Mouse (Mus musculus): ENCODE data around the gene Pth2. TPM values are rescaled to one million over a fixed set of nuclear protein-coding genes. Genes with fewer than 3 reads are reported as not detected.

Gene Pth2
- polyA plus RNA-seq, 1 experiment from 2014 or later: not detected

DNA sequence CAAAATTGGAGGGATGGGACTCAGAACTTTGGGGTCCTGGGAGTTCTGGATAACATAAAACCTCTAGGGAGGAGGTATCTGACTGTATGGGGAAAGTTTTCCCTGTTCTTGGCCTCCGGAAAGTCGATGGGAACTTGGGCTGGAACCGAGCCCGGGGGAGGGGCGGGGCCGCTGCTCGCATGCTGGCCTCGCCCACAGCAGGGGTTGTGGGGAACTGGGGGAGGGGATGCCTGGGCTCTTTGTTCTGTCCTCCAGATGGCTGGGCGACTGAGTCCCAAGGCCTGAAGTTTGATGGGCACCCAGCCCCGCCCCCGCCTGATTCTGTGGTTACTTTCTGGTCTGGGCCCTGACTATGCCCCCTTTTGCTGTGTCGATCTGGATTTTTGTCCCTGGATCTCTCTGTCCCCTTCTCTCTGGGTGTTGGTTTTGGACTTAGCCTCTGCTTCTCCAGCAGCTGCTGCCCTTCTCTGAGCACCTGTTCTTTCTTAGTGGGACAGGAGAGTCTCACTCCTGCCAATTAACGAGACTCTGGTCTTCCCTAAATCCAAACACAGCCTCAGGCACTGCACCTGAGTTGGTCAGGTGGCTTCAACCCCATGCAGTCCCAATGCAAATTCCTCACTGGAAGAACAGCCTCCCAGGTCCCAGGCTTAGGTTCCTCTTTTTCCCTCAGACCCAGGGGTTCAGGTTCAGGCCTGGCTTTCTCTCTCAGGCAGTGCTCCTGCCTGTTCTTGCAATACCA is 35.8 kb downstream of the Pth2 start:
- no peaks in the 10 kb centered on the region for H3K9me3 ChIP-seq
- peak; percentile 85 for ATAC-seq (ENCODE audit: insufficient number of reproducible peaks, insufficient read depth, low FRiP score, low TSS enrichment, low read depth)
- H3K27ac ChIP-seq: peak overlapping the region; percentile 99
- peaks cover 13% of the 10 kb centered on the region for H3K27me3 ChIP-seq
- peak overlapping the region; percentile 88 for H3K4me3 ChIP-seq (replicated peaks)
- peaks cover 45% of the 10 kb centered on the region for H3K36me3 ChIP-seq
- WGBS: under 1% methylated on average over 13 of the region's 13 CpGs
- peaks cover 43% of the 10 kb centered on the region for H3K4me1 ChIP-seq (replicated peaks)
- peak overlapping the region; percentile 98 for H3K4me2 ChIP-seq
- H3K9ac ChIP-seq (replicated peaks): peak overlapping the region; percentile 99

GRCm38 (mm10) chr7:45221680-45222079 is 40.9 kb downstream of the Pth2 start:
- no peaks in the 10 kb centered on the region for H3K9me3 ChIP-seq
- ATAC-seq (ENCODE audit: insufficient number of reproducible peaks, insufficient read depth, low FRiP score, low TSS enrichment, low read depth): no peak

GRCm38 (mm10) chr7:45224826-45225225 is 44.0 kb downstream of the Pth2 start:
- Histone ChIP-seq H3K27ac (no peak overlapping the region), H3K4me3 (replicated peaks) (no peak overlapping the region), H3K4me2 (no peak overlapping the region), H3K36me3 (peaks cover 98% of the 10 kb centered on the region), H3K9me3 (no peaks in the 10 kb centered on the region), H3K27me3 (no peaks in the 10 kb centered on the region), H3K9ac (replicated peaks) (no peak overlapping the region), H3K4me1 (replicated peaks) (peaks cover 11% of the 10 kb centered on the region)
- WGBS: 96% methylated on average over 7 of the region's 7 CpGs
- no peak for ATAC-seq (ENCODE audit: insufficient number of reproducible peaks, insufficient read depth, low FRiP score, low TSS enrichment, low read depth)

More at GRCm38 (mm10) chr7:45221680-45222079, 40.9 kb downstream of the Pth2 start:
- H3K27ac ChIP-seq: no peak overlapping the region
- H3K27me3 ChIP-seq: no peaks in the 10 kb centered on the region
- H3K4me1 ChIP-seq (replicated peaks): peaks cover 40% of the 10 kb centered on the region
- H3K4me2 ChIP-seq: no peak overlapping the region
- H3K9ac ChIP-seq (replicated peaks): no peak overlapping the region
- no peak overlapping the region for H3K4me3 ChIP-seq (replicated peaks)
- 83% methylated on average over 2 of the region's 2 CpGs for WGBS
- peaks cover 96% of the 10 kb centered on the region for H3K36me3 ChIP-seq

- 93% methylated on average over 5 of the region's 5 CpGs for WGBS
These were observed 45.6 kb downstream of the Pth2 start for GRCm38 (mm10) chr7:45226421-45226820.

GRCm38 (mm10) chr7:45228548-45228947 is 47.8 kb downstream of the Pth2 start:
- no peaks in the 10 kb centered on the region for H3K27me3 ChIP-seq
- H3K9ac ChIP-seq (replicated peaks): no peak overlapping the region
- ATAC-seq (ENCODE audit: insufficient number of reproducible peaks, insufficient read depth, low FRiP score, low TSS enrichment, low read depth): peak; percentile 29; the same call in 1 of the 2 replicates
- H3K4me3 ChIP-seq (replicated peaks): no peak overlapping the region
- 95% methylated on average over 18 of the region's 18 CpGs for WGBS
- H3K27ac ChIP-seq: no peak overlapping the region
- peaks cover 16% of the 10 kb centered on the region for H3K4me1 ChIP-seq (replicated peaks)
- H3K9me3 ChIP-seq: no peaks in the 10 kb centered on the region
- H3K36me3 ChIP-seq: peaks cover 97% of the 10 kb centered on the region
- no peak overlapping the region for H3K4me2 ChIP-seq

More at GRCm38 (mm10) chr7:45226421-45226820, 45.6 kb downstream of the Pth2 start:
- H3K9ac ChIP-seq (replicated peaks): no peak overlapping the region
- H3K36me3 ChIP-seq: peaks cover 97% of the 10 kb centered on the region
- no peak overlapping the region for H3K4me3 ChIP-seq (replicated peaks)
- no peaks in the 10 kb centered on the region for H3K9me3 ChIP-seq
- no peaks in the 10 kb centered on the region for H3K4me1 ChIP-seq (replicated peaks)
- H3K27me3 ChIP-seq: no peaks in the 10 kb centered on the region
- H3K27ac ChIP-seq: no peak overlapping the region
- no peak overlapping the region for H3K4me2 ChIP-seq
- no peak for ATAC-seq (ENCODE audit: insufficient number of reproducible peaks, insufficient read depth, low FRiP score, low TSS enrichment, low read depth)

DNA sequence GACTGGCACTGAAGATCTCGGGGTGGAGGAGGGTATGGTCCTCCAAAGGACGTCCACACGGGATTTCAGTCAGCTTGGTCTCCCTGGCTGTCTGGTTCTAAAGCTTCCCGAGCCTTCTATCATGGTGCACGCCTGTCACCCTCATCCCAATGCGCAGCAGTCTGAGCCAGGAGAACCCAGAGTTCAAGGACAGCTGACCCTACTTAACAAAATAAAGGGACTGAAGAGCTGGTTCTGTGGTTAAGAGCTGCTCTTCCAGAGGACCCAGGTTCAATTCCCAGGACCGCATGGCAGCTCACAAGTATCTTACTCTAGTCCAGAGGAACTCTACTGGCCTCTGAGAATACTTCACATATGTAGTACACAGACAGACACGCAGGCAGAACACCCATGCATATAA is 48.3 kb downstream of the Pth2 start:
- H3K9me3 ChIP-seq: no peaks in the 10 kb centered on the region
- H3K36me3 ChIP-seq: peaks cover 95% of the 10 kb centered on the region
- H3K4me1 ChIP-seq (replicated peaks): peaks cover 21% of the 10 kb centered on the region
- H3K4me3 ChIP-seq (replicated peaks): no peak overlapping the region
- WGBS: 93% methylated on average over 8 of the region's 8 CpGs
- no peak overlapping the region for H3K4me2 ChIP-seq
- no peak overlapping the region for H3K27ac ChIP-seq
- no peaks in the 10 kb centered on the region for H3K27me3 ChIP-seq
- no peak overlapping the region for H3K9ac ChIP-seq (replicated peaks)
- no peak for ATAC-seq (ENCODE audit: insufficient number of reproducible peaks, insufficient read depth, low FRiP score, low TSS enrichment, low read depth)

DNA sequence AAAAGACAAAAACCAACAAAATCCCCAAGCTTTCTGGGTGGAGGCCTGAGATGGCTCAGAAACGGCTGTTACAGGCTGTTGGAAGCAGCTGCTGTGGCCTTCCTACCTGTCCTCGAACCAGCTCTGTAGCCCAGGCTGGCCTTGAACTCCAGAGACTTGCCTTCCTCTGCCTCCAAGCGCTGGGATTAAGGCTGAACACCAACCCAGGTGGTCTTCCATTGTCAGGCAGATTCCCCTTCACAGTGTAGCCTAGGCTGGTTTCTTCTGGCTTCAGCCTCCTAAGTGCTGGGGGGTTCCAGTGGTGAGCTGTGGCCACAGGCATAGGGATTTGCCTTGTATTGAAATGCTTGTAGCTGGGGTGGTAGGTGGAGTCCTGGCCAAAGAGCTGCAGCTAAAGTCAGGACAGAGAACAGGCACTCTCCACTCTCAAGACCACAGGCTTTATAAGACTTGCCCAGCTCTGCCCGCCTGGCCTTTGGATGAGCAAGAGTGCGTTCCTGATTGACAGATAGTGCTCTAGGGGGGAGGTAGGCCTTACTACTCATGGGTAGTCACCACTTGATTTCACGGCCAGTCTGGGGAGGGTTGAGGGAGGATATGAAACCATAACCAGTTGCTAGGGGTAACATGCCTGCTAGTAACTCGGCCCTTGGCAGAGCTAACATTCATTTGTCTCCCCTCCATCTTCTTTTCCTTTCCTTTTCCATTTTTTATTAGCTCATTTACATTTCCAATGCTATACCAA is 48.8 kb downstream of the Pth2 start:
- ATAC-seq (ENCODE audit: insufficient number of reproducible peaks, insufficient read depth, low FRiP score, low TSS enrichment, low read depth): no peak
- Histone ChIP-seq H3K4me2 (no peak overlapping the region), H3K27me3 (no peaks in the 10 kb centered on the region), H3K4me3 (replicated peaks) (no peak overlapping the region), H3K27ac (no peak overlapping the region), H3K4me1 (replicated peaks) (peaks cover 27% of the 10 kb centered on the region), H3K9ac (replicated peaks) (no peak overlapping the region), H3K9me3 (no peaks in the 10 kb centered on the region), H3K36me3 (peaks cover 89% of the 10 kb centered on the region)
- 91% methylated on average over 7 of the region's 7 CpGs for WGBS

GRCm38 (mm10) chr7:45231192-45231591 is 50.4 kb downstream of the Pth2 start:
- no peaks in the 10 kb centered on the region; the same call in 1 of the 2 replicates for H3K27me3 ChIP-seq
- 90% methylated on average over 12 of the region's 12 CpGs for WGBS
- H3K9me3 ChIP-seq: no peaks in the 10 kb centered on the region
- ATAC-seq (ENCODE audit: insufficient number of reproducible peaks, insufficient read depth, low FRiP score, low TSS enrichment, low read depth): no peak
- H3K27ac ChIP-seq: no peak overlapping the region
- H3K4me2 ChIP-seq: no peak overlapping the region
- H3K4me1 ChIP-seq (replicated peaks): peaks cover 41% of the 10 kb centered on the region
- H3K4me3 ChIP-seq (replicated peaks): no peak overlapping the region
- H3K9ac ChIP-seq (replicated peaks): no peak overlapping the region
- H3K36me3 ChIP-seq: peaks cover 74% of the 10 kb centered on the region

Small RNA genes lying within 50 kb of the gene (microRNA-seq; reads per million reads assigned to microRNA genes)
- gene Mir7055: not detected

Other genes starting within 250 kb of the Pth2 start
- gene Tsks, start 237.8 kb upstream of the Pth2 start, polyA plus RNA-seq (2016; fragmentation: Nextera tagmentation; extraction: Ambion mirVana): 0.11 TPM in 1 of 2 replicates, not detected in the other
- 27.8 and 29.9 TPM in 2 replicates for gene Cpt1c, start 206.1 kb upstream of the Pth2 start, polyA plus RNA-seq (2016; fragmentation: Nextera tagmentation; extraction: Ambion mirVana)
- gene Prmt1, start 194.4 kb upstream of the Pth2 start, polyA plus RNA-seq (2016; fragmentation: Nextera tagmentation; extraction: Ambion mirVana): 704 and 706 TPM in 2 replicates
- 90.9 and 97.2 TPM in 2 replicates for gene Irf3, start 183.3 kb upstream of the Pth2 start, polyA plus RNA-seq (2016; fragmentation: Nextera tagmentation; extraction: Ambion mirVana)
- 87.3 and 96.8 TPM in 2 replicates for gene Bcl2l12, start 182.3 kb upstream of the Pth2 start, polyA plus RNA-seq (2016; fragmentation: Nextera tagmentation; extraction: Ambion mirVana)
- gene Scaf1, start 164.6 kb upstream of the Pth2 start, polyA plus RNA-seq (2016; fragmentation: Nextera tagmentation; extraction: Ambion mirVana): 42.1 and 46.9 TPM in 2 replicates
- gene Rras, start 163.0 kb upstream of the Pth2 start, polyA plus RNA-seq (2016; fragmentation: Nextera tagmentation; extraction: Ambion mirVana): 20.8 and 21.4 TPM in 2 replicates
- 15.0 and 16.2 TPM in 2 replicates for gene Prr12, start 128.1 kb upstream of the Pth2 start, polyA plus RNA-seq (2016; fragmentation: Nextera tagmentation; extraction: Ambion mirVana)
- 60.6 and 69.7 TPM in 2 replicates for gene Nosip, start 118.6 kb upstream of the Pth2 start, polyA plus RNA-seq (2016; fragmentation: Nextera tagmentation; extraction: Ambion mirVana)
- gene Prrg2, start 118.3 kb upstream of the Pth2 start, polyA plus RNA-seq (2016; fragmentation: Nextera tagmentation; extraction: Ambion mirVana): 21.2 and 21.7 TPM in 2 replicates
- 261 and 271 TPM in 2 replicates for gene Rcn3, start 88.8 kb upstream of the Pth2 start, polyA plus RNA-seq (2016; fragmentation: Nextera tagmentation; extraction: Ambion mirVana)
- 12.3 and 13.4 TPM in 2 replicates for gene Fcgrt, start 77.1 kb upstream of the Pth2 start, polyA plus RNA-seq (2016; fragmentation: Nextera tagmentation; extraction: Ambion mirVana)
- 1,572 and 1,576 TPM in 2 replicates for gene Rps11, start 56.6 kb upstream of the Pth2 start, polyA plus RNA-seq (2016; fragmentation: Nextera tagmentation; extraction: Ambion mirVana)
- gene Rpl13a, start 52.2 kb upstream of the Pth2 start, polyA plus RNA-seq (2016; fragmentation: Nextera tagmentation; extraction: Ambion mirVana): 1,352 and 1,447 TPM in 2 replicates
- gene Gm45713, start 44.8 kb upstream of the Pth2 start, polyA plus RNA-seq (2016; fragmentation: Nextera tagmentation; extraction: Ambion mirVana): 0.32 TPM in 1 of 2 replicates, not detected in the other
- gene Flt3l, start 44.6 kb upstream of the Pth2 start, polyA plus RNA-seq (2016; fragmentation: Nextera tagmentation; extraction: Ambion mirVana): 0.71 and 0.83 TPM in 2 replicates
- 91.8 and 93.0 TPM in 2 replicates for gene Pih1d1, start 26.7 kb upstream of the Pth2 start, polyA plus RNA-seq (2016; fragmentation: Nextera tagmentation; extraction: Ambion mirVana)
- 51.4 and 53.8 TPM in 2 replicates for gene Aldh16a1, start 26.4 kb upstream of the Pth2 start, polyA plus RNA-seq (2016; fragmentation: Nextera tagmentation; extraction: Ambion mirVana)
- gene Slc17a7, start 17.0 kb upstream of the Pth2 start, polyA plus RNA-seq (2016; fragmentation: Nextera tagmentation; extraction: Ambion mirVana): 0.17 and 0.25 TPM in 2 replicates
- not detected in 2 replicates for gene Gfy, start 1.4 kb upstream of the Pth2 start, polyA plus RNA-seq (2016; fragmentation: Nextera tagmentation; extraction: Ambion mirVana)
- gene Ccdc155, start 23.9 kb downstream of the Pth2 start, polyA plus RNA-seq (2016; fragmentation: Nextera tagmentation; extraction: Ambion mirVana): 1.0 and 1.7 TPM in 2 replicates
- 0.80 and 1.2 TPM in 2 replicates for gene Dkkl1, start 31.2 kb downstream of the Pth2 start, polyA plus RNA-seq (2016; fragmentation: Nextera tagmentation; extraction: Ambion mirVana)
- gene Tead2, start 34.8 kb downstream of the Pth2 start, polyA plus RNA-seq (2016; fragmentation: Nextera tagmentation; extraction: Ambion mirVana): 316 and 326 TPM in 2 replicates
- gene Cd37, start 58.1 kb downstream of the Pth2 start, polyA plus RNA-seq (2016; fragmentation: Nextera tagmentation; extraction: Ambion mirVana): 1.6 TPM in 2 replicates
- 0.18 and 0.42 TPM in 2 replicates for gene Slc6a16, start 60.1 kb downstream of the Pth2 start, polyA plus RNA-seq (2016; fragmentation: Nextera tagmentation; extraction: Ambion mirVana)
- not detected in 2 replicates for gene Slc6a21, start 96.5 kb downstream of the Pth2 start, polyA plus RNA-seq (2016; fragmentation: Nextera tagmentation; extraction: Ambion mirVana)
- 14.0 and 16.1 TPM in 2 replicates for gene Trpm4, start 152.8 kb downstream of the Pth2 start, polyA plus RNA-seq (2016; fragmentation: Nextera tagmentation; extraction: Ambion mirVana)
- gene Hrc, start 154.3 kb downstream of the Pth2 start, polyA plus RNA-seq (2016; fragmentation: Nextera tagmentation; extraction: Ambion mirVana): 1.8 and 1.9 TPM in 2 replicates
- gene Ppfia3, start 186.0 kb downstream of the Pth2 start, polyA plus RNA-seq (2016; fragmentation: Nextera tagmentation; extraction: Ambion mirVana): 6.4 and 8.4 TPM in 2 replicates
- 1.4 and 1.8 TPM in 2 replicates for gene Lin7b, start 189.6 kb downstream of the Pth2 start, polyA plus RNA-seq (2016; fragmentation: Nextera tagmentation; extraction: Ambion mirVana)
- 341 and 347 TPM in 2 replicates for gene Snrnp70, start 214.7 kb downstream of the Pth2 start, polyA plus RNA-seq (2016; fragmentation: Nextera tagmentation; extraction: Ambion mirVana)
- gene Kcna7, start 224.7 kb downstream of the Pth2 start, polyA plus RNA-seq (2016; fragmentation: Nextera tagmentation; extraction: Ambion mirVana): 0.13 and 0.18 TPM in 2 replicates
- 3.9 and 5.6 TPM in 2 replicates for gene Ntf5, start 232.7 kb downstream of the Pth2 start, polyA plus RNA-seq (2016; fragmentation: Nextera tagmentation; extraction: Ambion mirVana)
- gene Lhb, start 239.8 kb downstream of the Pth2 start, polyA plus RNA-seq (2016; fragmentation: Nextera tagmentation; extraction: Ambion mirVana): 0.33 TPM in 1 of 2 replicates, not detected in the other

All from limb, embryonic 12.5 days (tissue).